Mouse (Mus musculus): ENCODE results near the gene Tlr9.

Gene Tlr9

DNA sequence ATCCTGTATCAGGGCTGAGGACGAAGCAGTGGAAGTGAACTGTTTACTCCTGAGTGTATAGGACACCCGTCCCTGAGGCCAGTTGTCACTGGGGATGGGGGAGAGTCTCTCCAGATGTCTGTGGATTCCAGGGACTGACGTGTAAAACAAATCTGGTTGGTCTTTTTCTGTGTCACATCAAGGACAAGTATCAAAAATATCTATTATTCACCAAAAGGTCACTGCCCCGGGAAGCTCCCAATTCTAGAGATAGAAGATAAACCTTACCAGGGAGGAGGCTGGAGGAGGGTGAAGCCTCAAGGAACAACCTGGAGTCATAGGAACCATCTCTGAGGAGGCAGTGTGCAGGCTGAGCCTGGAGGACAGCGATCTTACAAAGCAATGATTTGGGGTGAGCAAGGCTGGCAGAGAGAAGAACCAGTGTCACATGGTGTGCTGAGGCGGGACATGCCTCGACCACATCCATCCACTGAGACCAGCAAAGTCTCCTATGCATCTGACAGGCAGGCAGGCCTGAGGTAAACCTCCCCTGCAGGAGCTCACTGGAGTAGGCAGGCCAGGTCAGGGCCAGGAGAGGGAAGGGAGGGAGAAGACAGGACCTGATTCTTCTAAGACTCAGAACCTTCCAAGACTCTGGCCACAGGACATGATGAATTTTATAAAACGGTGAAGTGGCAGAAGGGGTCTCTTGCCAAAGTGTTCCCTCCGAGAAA is 46.8 kb downstream of the Tlr9 start:
- DNase-seq (ENCODE audit: low spot score), result no peak

DNA sequence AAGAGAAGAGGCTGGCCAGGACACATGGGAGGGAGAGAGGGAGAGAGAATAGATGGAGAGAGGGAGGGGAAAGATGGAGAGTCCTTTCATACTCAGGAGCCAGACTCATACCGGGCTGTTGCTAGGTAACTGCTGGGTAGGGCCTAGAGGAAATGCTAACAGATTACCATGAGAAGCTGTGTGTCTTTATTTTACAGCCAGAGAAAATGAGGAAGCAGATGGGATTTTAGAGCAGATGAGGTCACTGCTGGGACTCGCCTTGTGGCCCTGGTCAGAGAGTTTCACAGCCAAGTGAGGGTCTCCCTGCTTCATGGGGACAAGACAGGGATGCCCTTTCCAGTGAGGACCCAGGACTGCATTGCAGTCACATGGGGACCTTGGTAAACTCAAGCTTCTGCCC is 47.5 kb downstream of the Tlr9 start:
- DNase-seq (ENCODE audit: low spot score), result no peak

DNA sequence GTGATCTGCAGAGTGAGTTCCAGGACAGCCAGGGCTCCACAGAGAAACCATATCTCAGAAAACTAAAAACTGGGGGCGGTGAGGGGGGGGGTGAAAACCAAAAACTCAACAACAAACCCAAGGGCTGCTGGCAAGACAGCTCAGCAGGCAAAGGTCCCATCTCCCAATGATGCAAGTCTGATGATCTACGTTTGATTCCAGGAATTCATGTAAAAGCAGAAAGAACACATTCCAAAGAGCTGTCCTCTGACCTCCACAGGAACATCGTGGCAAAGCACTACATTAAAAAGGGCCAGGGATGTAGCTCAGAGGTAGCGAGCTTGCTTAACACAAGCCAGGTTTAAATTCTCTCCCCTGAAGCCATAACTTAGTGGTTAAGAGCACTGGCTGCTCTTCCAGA is 48.3 kb downstream of the Tlr9 start:
- no peak for DNase-seq (ENCODE audit: low spot score)

DNA sequence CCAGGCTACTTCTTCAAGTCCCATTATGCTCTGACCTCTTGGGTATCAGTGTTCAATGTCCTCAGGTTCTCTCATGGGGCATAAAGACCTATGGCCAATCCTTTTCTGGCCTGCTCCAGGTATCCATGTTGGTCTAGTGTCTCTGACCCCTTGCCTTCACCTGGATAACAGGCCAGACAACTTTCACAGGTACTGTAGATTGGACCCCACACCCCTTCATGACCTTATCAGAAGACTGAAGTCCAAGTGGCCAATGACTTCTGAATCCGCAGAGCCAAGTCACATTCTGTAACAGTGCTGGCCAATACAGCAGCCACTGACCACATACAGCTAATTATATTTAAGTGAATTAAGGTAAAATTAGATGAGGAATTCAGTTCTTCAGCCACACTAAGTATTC is 49.9 kb downstream of the Tlr9 start:
- DNase-seq (ENCODE audit: low spot score), result no peak

DNA sequence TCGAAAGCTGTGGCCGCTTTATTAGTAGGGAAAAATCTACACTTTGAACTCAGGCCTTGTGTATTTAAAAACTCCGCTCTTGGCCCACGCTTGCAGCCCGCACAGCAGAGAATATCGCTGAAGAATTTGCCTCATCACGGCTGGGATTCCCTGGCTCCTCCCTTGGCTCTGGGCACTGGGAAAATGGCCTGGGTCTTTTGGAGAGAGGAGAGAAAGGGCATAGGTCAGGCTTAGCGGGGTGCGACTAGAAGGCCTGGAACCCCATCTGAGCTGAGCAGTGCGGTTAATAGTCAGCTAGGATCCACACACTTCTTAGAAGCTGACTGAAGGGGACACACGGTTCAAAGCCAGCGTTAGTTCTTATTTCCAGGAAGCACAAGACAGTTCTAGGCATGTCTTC is 50.9 kb downstream of the Tlr9 start:
- DNase-seq (ENCODE audit: low spot score), result no peak

DNA sequence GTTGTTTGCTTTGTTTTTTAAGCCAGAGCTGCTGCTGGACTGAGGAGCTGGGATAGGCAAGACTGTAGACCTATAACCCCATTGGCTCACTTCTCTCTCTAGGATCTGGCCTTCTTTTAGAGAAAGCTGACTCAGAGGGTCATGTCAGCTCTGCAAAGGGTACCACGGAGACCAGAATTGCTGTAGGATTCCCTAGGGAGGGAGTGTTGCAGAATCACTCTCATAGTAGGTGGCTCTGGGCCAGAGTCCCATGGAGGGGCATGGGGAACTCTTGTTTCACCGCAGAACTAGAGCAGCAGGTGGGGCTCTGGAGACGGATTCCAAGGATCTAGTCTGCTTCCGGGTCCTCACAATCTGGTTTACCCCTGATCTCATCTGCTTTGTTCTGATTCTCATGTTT is 51.4 kb downstream of the Tlr9 start:
- no peak for DNase-seq (ENCODE audit: low spot score)

DNA sequence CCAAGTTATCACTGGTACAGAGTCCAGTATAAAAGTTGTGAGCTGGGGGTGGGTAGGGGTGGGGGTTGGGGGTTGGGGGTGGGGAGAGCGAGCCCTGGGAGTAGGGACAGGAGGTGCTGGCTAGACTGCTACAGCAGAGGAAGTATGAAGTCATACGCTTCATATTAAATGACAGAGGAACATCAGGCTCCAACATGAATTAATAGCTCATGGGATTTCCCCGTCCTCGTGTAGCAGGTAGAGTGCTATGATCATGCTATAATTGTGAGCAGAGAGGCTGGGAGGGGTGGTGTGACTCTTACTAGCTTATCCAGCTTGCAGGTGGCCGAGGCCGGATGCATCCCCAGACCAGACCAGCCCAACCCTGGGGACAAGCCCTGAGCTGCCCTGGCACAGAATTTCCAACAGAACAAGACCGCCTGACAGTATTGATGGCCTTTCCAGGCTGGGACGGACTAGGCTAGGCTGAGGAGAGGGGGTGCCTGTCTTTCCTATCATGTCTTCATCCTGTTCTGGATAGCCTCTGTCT is 52.3 kb downstream of the Tlr9 start:
- no peak for DNase-seq (ENCODE audit: low spot score)

DNA sequence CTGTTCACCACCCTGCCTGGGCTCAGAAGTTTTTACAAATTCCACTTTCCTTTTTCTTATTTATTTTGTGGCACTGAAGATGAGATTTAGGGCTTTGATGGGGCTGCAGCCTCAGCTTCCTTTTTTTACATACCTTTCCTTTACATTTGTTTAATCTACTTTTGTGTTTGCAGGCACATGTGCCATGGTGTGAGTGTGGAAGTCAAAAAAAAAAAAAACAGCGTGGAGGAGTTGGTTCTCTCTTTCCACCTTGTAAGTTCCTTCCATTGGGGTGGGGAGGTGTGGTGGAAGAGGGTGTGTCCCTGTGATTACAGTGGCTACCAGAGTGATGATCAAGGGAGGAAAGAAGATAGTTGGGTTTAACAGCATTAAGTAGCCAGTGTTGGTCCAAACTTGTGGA is 53.4 kb downstream of the Tlr9 start:
- no peak for DNase-seq (ENCODE audit: low spot score)

All from c-Kit-positive CD71-positive TER-119-positive erythroid progenitor cells, embryonic 14.5 days (primary cell).